Mouse (Mus musculus) monocyte, adult 5-6 weeks (primary cell): ENCODE data around the gene Ncor2. TPM values are rescaled to one million over a fixed set of nuclear protein-coding genes. Genes with fewer than 3 reads are reported as not detected.
A peak's percentile ranks its signal among the peaks of the same experiment; 100 is the strongest.

Experiments
- ATAC-seq: fragments of 153-309, 156-312 bp; replicated peaks from 2 replicates; pipeline ENCODE4 v1.8.0; 2017; ENCODE audit warnings: mild to moderate bottlenecking; ENCODE audit not compliant: low TSS enrichment, insufficient number of reproducible peaks, severe bottlenecking, poor library complexity, low FRiP score
- total RNA-seq: library from RNA; stranded (forward); fragments of 200-1000, 200-491, 200-594 nt; gene quantifications from 3 replicates; pipeline ENCODE4 v1.2.3, GENCODE M21; 2017

Gene Ncor2
- total RNA-seq, 1 experiment from 2014 or later: 14.4 TPM

DNA sequence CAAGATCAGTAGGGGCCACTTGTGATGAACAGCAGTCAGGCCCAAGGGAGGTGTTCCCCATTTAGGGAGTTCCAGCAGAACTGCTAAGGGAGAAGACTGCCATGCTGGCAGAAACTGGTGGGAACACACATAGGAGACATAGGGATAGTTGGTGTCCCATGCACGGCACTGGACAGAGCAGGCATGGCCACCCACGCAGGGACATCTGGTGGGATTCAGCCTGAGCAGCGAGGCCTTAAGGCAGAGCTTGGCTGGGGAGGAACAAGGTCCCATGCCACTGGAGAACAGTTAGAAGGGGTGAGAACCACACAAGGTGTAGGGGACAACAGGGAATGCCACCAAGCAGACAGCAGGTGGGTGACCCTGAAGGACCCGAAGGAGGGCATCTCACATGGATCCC lies 23.6 kb downstream of the Ncor2 start:
- ATAC-seq: no peak

DNA sequence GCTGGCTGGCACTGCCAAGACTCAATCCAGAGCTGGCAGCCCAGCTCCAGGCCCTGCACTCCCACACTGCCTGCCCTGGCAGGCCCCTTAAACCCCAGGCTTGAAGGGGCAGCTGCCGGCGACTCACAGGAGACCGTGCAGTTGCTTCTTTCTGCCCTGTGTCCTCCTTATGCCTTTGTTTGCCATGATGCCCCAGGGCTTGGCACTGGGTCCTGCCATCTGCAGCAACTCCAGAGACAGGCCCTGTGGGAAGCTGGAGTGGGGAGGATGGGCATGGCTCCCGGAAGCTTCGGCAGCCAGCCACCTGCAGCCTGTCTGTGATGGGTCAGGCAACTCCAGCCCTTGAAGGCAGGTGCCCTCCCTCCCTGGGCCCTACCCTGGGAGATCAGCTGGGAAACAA lies 24.0 kb downstream of the Ncor2 start:
- ATAC-seq: no peak

DNA sequence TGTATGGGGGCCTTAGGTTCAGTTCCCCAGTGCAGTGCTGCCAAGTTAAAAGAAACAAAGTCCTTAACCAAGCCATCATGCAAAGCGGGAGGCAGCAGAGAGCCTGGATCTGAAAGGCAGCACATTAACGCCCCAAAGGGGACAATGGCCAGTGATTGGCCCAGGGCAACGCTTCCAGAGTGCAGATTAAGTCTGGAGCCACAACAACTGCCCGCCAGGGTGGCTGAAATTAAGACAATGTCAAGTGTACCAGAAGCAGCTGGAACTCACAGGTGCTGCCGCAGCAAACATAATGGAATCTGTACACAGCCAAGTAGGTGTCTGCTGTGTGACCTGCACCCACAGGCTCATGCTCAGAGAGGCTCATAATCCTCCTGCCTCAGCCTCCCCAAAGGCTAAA lies 24.8 kb downstream of the Ncor2 start:
- ATAC-seq: no peak

DNA sequence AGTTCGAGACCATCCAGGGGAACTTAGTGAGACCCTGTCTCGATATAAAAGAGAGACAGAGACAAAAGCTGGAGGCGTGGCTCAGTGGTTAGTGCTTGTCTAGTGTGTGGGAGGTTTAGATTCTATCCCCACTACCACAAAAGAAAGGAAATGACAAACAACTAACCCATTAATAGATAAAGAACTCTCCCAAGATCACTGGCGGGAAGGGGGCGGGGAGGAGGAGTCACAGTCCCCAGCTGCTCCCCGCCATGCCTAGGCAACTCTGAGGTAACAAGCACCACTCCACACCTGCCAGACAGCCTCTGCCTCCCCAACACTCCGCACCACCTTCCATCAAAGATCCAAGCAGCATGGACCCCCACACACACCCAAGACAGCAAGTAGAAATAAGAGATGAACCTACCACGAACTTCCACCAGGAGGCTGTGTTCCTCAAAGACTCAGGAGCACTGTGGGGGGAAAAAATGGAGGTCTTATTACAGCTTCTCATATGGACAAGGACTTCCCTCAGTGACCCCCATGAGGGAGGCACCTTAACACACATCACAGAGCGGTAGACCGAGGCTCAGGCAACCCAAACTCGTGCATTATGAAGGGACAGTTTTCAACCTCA lies 25.7 kb downstream of the Ncor2 start:
- ATAC-seq: no peak

DNA sequence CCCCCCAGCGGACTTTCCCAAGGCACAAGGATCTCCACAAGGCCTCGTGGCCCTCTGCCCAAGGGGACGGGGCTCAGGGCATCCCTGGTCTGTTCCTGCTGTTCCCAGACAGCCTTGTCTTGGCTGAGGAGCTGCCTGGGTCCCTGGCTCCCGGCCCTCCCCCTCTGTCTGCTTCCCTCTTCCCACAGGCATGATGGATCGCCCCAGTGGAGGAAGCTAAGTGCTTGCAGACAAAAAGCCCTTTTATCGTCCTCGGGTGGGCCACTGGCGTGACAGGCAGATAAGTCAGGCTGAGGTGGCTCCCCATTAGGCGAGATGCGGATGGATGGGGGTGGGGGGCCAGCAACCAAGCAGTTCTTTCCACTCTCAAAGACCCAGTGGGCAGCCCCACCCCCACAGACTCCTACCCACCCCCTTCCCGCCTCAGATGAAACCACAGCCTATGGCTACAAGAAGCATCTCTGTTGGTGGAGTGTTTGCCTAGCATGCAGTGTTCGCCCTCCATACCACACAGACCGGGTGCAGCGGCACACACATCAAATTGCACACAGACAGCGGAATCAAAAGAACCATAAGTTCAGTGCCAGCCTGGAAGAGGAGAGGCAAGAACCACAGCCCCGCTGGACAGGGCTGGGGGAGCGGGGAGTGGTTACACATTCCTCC lies 27.0 kb downstream of the Ncor2 start:
- ATAC-seq: no peak

DNA sequence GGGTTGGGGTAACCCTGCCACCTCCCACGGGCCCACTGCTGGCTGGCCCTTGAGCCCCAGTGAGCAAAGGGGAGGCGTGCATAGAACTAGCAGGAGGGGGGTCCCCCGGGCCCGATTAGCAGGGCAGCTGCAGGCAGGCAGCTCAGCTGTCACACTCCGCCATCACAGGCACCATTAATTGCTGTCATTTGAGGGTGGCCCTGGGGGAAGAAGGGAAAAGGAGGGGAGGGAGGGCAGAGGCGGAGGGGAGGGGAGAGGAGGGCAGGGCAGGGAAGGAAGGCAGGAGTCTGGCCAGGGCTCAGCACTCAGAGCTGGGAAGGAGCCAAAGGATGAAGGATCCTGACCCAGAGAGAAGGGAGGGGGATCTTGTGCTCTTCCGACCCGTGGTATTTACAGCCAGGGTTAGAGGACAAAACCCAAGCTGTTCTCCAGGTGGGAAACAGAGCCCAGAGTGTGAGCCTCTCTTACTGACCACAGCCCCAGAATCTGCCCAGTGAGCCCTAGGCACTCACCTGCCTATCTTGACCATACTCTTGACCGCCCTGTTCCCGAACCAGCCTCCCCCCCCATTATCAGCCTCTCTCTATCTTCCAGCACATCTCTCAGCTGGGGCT lies 28.0 kb downstream of the Ncor2 start:
- no peak for ATAC-seq

DNA sequence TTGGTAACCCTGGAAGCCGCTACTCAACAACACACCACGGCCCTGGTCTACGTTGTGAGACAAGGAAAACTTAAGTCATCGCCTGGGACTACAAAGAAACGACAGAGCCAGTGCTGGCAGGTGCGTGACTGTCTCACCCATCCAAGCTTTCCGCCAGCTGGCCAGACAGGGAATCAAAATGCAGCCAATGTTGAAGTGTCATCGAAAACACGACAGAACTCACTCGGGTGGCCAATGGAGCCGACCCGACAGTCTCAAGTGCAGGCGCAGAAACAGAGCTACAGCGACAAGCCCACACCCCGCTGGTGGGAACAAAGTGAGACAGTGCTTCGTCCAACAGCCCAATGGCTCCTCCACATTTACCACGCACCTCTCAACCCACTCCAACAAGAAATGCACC lies 29.9 kb downstream of the Ncor2 start:
- ATAC-seq: no peak

DNA sequence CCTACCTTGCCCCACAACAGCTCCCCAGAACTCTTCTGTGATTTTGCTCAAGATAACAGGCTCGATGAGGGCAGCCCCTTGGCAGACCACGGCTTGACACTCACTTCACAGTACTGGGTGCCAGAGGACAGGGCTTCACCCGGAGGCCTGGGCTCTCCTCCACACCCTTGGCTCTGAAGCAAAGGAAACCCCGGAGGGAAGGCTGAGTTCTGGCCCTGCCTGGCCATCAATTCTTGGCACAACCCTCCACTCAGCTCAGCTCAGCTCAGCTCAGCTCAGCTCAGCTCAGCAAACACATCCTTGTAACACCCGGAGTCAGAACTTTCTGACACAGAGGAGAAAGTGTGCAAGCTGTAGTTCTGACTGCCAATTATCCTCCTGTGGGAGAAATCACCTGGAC lies 30.3 kb downstream of the Ncor2 start:
- no peak for ATAC-seq

DNA sequence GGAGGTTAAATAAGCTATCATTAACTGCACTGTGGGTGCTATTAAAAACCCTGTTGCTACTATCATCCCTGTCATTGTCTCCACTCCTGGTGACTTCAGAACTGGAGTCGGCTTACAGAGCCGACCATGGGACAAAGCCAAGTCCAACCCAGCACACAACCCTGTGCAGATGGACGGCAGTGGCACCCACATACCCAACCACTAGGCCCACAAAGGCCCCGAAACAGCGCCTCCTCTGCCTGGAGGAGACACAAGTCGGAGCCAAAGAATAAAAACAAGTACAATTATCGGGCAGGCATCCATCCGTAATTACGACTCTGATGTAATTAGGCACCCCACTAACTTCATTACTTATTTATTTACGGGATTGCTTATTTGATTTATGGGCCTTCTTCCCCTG lies 30.8 kb downstream of the Ncor2 start:
- ATAC-seq: no peak

DNA sequence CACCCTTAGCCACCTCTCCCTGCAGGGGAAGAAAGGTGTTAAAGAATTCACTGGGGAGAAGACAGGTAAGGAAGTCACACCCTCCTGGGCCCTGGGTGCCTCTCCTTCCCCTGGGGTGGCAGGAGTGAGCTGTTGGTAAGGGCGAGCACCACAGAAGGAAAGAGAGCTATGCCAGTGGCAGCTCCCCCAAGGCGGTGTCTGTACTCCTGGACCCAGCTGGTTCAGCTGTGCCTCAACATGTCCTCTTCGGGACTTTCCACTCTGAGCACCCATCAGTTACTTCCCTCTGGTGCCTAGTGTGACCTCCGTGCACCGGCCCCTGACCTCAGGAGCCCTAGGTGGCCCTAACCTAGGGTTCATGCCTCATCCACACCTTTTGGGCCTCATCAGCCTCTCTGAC lies 31.9 kb downstream of the Ncor2 start:
- ATAC-seq: no peak

DNA sequence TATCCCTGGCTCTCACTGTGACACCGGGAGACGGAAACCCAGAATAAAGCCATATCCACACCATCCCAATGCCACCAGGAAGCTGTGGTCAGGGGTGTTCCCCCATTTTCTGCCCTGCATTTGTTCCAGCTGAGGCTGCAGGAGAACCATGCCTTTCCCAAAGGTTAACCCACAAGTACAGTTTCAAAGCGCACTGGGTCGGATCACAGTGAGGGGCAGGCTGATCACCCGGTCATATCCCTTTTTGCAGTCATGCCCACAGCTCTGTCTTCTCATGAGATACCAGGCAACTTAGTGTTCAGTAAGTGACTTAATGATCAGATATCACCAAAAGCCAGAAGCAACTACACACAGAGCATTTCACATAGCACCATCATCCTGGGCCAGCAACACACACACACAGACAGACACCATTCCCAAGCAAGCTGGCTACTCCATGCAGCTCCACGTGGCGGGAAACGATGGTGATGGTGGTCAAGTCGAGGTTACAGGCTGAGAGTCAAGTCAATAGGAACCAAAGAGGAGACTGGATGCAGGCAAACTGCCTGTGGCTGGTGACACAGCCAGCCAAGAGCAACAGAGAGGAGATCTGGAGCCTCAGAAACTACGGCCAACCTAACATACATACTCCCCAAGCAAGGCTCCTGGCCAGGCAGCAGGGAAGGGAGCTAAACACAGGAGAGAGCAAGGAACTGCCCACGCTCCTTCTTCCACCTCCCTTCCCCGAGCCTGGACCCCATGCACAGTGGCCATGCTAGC lies 35.7 kb downstream of the Ncor2 start:
- ATAC-seq: no peak

DNA sequence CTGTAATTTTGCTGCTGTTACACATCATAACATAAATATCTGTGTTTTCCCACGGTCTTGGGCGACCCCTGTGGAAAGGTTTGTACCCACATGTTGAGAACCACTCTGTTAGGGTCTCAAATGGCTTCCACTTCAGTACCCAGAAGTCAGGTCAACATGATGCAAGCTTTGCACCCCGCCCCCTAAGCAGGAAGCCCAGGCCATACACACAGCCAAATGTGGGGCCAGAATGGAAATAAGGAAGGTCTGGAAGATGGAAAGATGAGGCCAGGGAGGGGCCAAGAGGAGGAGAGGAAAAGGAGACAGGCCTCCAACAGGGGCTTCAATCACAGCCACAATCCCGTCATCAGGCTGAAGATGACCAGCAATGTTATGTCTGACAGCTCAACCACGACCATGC lies 37.1 kb downstream of the Ncor2 start:
- ATAC-seq: no peak

DNA sequence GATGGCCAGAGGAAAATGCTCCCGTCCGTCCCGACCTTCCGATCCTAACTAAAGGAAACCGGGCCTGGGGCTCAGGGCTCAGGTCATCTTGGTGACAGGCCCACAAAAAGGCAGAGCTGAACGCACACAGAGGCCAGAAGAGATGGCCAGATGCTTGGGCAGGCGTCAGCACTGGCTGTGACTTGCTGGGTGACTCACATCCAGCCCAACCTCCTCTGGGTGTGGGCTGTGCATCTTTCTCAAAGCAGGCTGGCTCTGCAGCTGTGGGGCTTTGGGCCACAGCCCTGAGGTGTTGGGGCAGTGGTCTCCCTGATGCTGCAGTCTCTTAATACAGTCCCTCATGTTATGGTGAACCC lies 37.5 kb downstream of the Ncor2 start:
- peak; percentile 42; the same call in 1 of the 2 replicates for ATAC-seq

DNA sequence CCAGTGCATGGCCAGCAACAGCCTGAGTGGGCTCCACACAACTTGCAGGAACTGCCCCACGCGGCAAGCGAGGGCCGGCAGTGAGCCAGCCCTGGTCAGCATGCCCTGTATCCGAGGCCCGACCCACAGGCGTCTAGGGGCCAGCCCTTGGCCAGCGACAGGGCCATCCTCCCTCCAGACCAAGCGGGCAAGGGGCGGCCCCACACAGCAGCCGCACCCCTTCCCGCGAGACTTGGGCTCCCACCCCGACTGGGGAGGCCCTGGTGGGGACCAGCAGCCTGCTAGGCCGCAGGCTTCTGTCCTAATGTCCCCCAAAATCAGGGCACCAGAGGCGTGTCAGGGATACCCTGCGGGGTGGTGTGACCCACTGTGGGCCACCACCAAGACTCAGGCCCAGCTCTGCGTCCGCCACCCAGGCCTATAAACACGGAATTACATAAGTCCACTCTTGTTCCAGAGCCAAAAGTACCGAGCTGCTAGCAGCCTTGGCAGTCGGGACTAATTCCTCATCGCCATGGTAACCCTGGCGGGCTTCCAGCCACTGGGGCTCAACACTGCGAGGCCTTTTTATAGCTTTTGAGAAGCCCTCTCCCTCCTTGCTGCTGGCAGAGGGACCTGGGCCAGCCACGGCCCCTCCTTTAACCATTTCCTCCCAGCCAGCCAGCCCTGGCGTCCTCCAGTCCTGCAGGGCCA lies 38.0 kb downstream of the Ncor2 start:
- peak; percentile 15; the same call in 1 of the 2 replicates for ATAC-seq

DNA sequence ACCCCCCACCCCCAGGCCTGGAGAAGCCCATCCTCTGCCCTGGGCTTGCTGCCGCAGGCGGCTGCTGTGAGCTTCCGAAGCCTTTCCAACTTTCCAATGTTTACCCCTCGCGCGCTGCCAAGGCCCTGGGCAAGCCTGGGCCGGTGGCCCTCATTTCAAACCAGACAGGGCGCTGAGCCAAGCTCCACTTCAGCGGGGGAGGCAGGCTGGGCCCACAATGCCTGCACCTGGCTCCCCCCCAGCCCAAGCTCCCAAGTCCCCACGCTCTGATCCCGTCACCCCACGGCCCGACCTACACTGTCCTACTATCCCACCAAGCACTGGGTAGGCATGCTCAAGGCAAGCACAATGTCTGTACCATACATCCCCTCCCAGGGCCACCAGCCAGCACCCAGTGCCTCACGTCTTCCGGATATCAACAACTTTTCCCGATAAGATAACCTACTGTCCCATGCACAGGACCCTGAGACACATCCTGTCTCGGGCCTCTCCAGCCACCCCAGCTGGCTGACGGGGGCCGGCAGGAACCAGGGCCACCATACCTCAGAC lies 38.8 kb downstream of the Ncor2 start:
- ATAC-seq: no peak

DNA sequence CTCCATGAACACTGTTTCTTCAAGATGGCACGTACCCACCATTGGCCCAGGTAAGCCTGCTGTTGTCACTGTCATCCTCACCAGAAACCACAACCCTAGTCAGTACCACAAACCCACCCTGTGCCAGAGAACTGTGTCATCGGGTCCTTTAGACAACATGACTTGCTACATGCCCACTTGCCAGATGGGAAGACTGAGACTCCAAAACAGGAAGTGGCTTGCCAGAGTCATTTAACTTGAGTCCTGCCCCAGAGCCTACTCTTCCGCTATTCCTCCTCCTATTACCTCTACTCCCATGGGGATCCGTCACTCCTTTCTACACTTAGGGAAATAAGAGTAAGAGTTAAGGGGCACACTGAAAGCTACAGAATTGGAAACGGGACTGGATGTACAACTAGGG lies 39.4 kb downstream of the Ncor2 start:
- ATAC-seq: no peak

DNA sequence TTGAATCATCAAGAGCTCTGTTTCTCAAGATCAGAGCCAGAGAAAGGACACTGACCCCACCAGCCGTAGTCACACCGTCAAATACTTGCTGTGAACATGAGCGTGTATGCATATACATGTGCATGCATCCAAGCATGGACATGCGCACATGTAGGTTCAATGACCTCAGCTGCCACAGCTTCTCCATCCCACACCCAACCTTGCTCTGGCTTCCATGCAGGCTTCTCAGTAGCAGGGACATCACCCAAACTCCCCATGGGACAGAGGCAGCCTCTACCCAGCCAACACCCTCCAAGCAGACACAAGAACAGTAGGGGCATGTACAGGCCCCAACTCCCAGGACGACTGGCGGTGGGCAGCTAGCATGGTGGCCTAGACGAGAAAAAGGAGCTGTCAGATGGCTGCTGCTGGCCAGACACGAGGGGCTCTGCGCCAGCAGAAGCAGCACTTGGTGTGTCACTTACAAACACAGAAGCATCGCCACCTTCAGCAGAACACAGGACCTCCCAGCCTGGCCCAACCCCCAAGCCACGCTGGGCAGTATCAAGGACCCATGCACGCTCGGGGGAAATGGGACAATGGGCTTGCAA lies 40.1 kb downstream of the Ncor2 start:
- ATAC-seq: no peak

DNA sequence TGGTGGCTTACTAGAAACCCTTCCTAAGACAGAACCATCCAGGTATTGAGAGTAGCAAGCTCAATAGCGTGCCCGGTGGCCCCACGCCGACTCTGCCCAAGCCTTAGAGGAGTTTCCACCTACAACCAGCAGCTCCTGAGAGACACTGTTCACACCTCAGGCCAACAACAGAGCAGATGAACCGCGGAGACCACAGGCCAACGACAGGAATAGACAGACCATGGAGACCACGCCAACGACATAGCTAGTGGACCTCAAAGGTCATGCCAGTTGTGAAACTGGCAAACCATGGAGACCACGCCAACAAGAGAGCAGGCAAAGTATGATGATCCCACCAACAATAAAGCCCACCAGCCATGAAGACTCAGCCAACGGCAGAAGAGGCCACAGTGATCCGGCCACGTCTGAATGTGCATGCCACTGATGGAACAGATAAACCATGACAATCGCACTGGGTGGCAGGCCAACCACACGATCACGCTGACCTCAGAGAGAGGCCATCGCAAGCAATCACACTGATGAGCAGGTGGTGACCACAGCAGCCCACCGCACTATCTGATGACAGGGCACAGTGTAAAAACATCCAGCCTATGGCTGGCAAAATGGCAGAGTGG lies 41.2 kb downstream of the Ncor2 start:
- ATAC-seq: peak; percentile 37; the same call in 1 of the 2 replicates
